ENCODE assay signal across 7 mouse cellular contexts in genomic region chr15:97663750-97664406, GRCm38 (mm10). TPM values are rescaled to one million over a fixed set of nuclear protein-coding genes. Genes with fewer than 3 reads are reported as not detected.
DNase-seq lines count a peak whose midpoint lies in the region; ATAC-seq and TF ChIP-seq lines count a peak whose summit lies in the region.

No protein-coding gene starts in this region.

- H3K4me3 ChIP-seq in intestine, postnatal 0 days (ENCODE audit: low read depth, low read length): peak overlapping the region; percentile 38
- H3K4me3 ChIP-seq in midbrain, embryonic 11.5 days (ENCODE audit: low read depth, low read length): peak overlapping the region; percentile 23

- peak overlapping the region; percentile 22; the same call in 1 of the 2 replicates for H3K27ac ChIP-seq in intestine, postnatal 0 days (ENCODE audit: low read depth, low read length)
- H3K27ac ChIP-seq in midbrain, embryonic 11.5 days (ENCODE audit: low read depth, low read length): no peak overlapping the region

- H3K36me3 ChIP-seq in intestine, postnatal 0 days (ENCODE audit: control insufficient read depth, insufficient read depth): no peaks in the 10 kb centered on the region
- H3K36me3 ChIP-seq in midbrain, embryonic 11.5 days (ENCODE audit: control insufficient read depth, insufficient read depth, low read length): no peaks in the 10 kb centered on the region

- peak overlapping the region; percentile 66 for H3K4me2 ChIP-seq in intestine, postnatal 0 days (replicated peaks; ENCODE audit: low read depth)
- H3K4me2 ChIP-seq in midbrain, embryonic 11.5 days: peak overlapping the region; percentile 48

- peak; percentile 87 for TF ChIP-seq CTCF in intestine, postnatal 0 days (IDR thresholded peaks at IDR 0.05; ENCODE audit: low read depth)

- no peaks in the 10 kb centered on the region for H3K27me3 ChIP-seq in intestine, postnatal 0 days (replicated peaks; ENCODE audit: control insufficient read depth, insufficient read depth, low read length)
- peaks cover 5% of the 10 kb centered on the region; the same call in 1 of the 2 replicates for H3K27me3 ChIP-seq in midbrain, embryonic 11.5 days (ENCODE audit: control insufficient read depth, insufficient read depth, low read length)

- no peaks in the 10 kb centered on the region for H3K4me1 ChIP-seq in intestine, postnatal 0 days (replicated peaks; ENCODE audit: control insufficient read depth, insufficient read depth, low read length)
- H3K4me1 ChIP-seq in midbrain, embryonic 11.5 days (ENCODE audit: control insufficient read depth, insufficient read depth, low read length): peaks cover 5% of the 10 kb centered on the region; the same call in 1 of the 2 replicates

- 7% methylated on average over 19 of the region's 19 CpGs for WGBS in intestine, postnatal 0 days
- 10% methylated on average over 19 of the region's 19 CpGs for WGBS in midbrain, embryonic 11.5 days

- no peak overlapping the region for H3K9ac ChIP-seq in intestine, postnatal 0 days (ENCODE audit: low read depth, low read length)
- peak overlapping the region; percentile 43; the same call in 1 of the 2 replicates for H3K9ac ChIP-seq in midbrain, embryonic 11.5 days (ENCODE audit: low read length)

- H3K9me3 ChIP-seq in intestine, postnatal 0 days (ENCODE audit: control insufficient read depth): no peaks in the 10 kb centered on the region
- H3K9me3 ChIP-seq in midbrain, embryonic 11.5 days (ENCODE audit: control insufficient read depth, low read length): no peaks in the 10 kb centered on the region

- DNase-seq in adrenal gland, postnatal 10 days: peak; percentile 82
- DNase-seq in embryo, embryonic 11.5 days (ENCODE audit: low read depth, low spot score): peak; percentile 75
- DNase-seq in left cerebral cortex, postnatal 4 days: peak; percentile 80
- peak; percentile 98 for DNase-seq in midbrain, embryonic 11.5 days (ENCODE audit: low spot score, missing footprints)
- DNase-seq in skeletal muscle tissue, adult 2 months (ENCODE audit: low read depth, low spot score): peak; percentile 64

- peak; percentile 90 for ATAC-seq in granulocyte monocyte progenitor cell, adult 5-6 weeks (replicated peaks; ENCODE audit: poor library complexity, severe bottlenecking)
- ATAC-seq in intestine, postnatal 0 days: peak; percentile 56; the same call in 1 of the 2 replicates
- peak; percentile 63; the same call in 1 of the 2 replicates for ATAC-seq in midbrain, embryonic 11.5 days (ENCODE audit: low FRiP score)

- intact Hi-C loops in left cerebral cortex, postnatal 4 days (cut with DNase I): loop anchor here (2.0 to 10.0 kb wide), 2 partner anchors 209 to 469 kb away; no protein-coding TSS in a partner anchor

RNA-seq across cellular contexts. Expression of gene Rpap3, which starts 41.7 kb away (rescaled TPM):
- total RNA-seq in adrenal gland, postnatal 10 days (2021): 10 to 100 TPM; 14.1 to 18.8 TPM
- 25.7 and 31.1 TPM in 2 replicates for total RNA-seq in granulocyte monocyte progenitor cell, adult 5-6 weeks (2014; fragmentation: Nextera tagmentation)
- 33.2 and 46.7 TPM in 2 replicates for total RNA-seq in granulocyte monocyte progenitor cell, adult 5-6 weeks (2017)
- 11.8 and 12.0 TPM in 2 replicates for polyA plus RNA-seq in intestine, postnatal 0 days (2015; fragmentation: Nextera tagmentation; extraction: Ambion mirVana)
- total RNA-seq in left cerebral cortex, postnatal 4 days (2021): 10 to 100 TPM; 33.8 to 34.6 TPM
- 56.4 and 57.4 TPM in 2 replicates for polyA plus RNA-seq in midbrain, embryonic 11.5 days (2014; fragmentation: Nextera tagmentation; extraction: Ambion mirVana)
